Mouse (Mus musculus) heart, adult 18-20 months (tissue): ENCODE measurements around the gene Ccdc88c. TPM values are rescaled to one million over a fixed set of nuclear protein-coding genes. Genes with fewer than 3 reads are reported as not detected.

Experiments
- DNase-seq, 2 experiments: peaks; one replicate each; pipeline ENCODE4 v3.0.0; 2021 to 2022; ENCODE audit warnings: mixed read lengths in 1 of 2
- microRNA-seq, 2 experiments: library from miRNA; unstranded; fragments of <30 nt; microRNA quantifications; one replicate each; pipeline ENCODE4 v1.2.0; 2022
- total RNA-seq, 2 experiments: library from RNA; stranded (reverse); gene quantifications; 2 replicates each; pipeline ENCODE4 v1.2.3; 2021

Gene Ccdc88c
- total RNA-seq, 2 experiments from 2014 or later, result 3.6 to 4.0 TPM

- DNase-seq, result peak in 1 of 2 experiments; percentile 41
Observed at GRCm38 (mm10) chr12:100883168-100883567, 145.7 kb downstream of the Ccdc88c start.

- DNase-seq, result peak in 1 of 2 experiments; percentile 22
Observed at GRCm38 (mm10) chr12:100878556-100878955, 150.3 kb downstream of the Ccdc88c start.

- DNase-seq, result no peak
Observed at GRCm38 (mm10) chr12:100877936-100878335, 150.9 kb downstream of the Ccdc88c start.

GRCm38 (mm10) chr12:100875960-100876359 is 152.9 kb downstream of the Ccdc88c start:
- DNase-seq, result no peak

GRCm38 (mm10) chr12:100875553-100875952 is 153.3 kb downstream of the Ccdc88c start:
- no peak for DNase-seq

GRCm38 (mm10) chr12:100873612-100874011 is 155.2 kb downstream of the Ccdc88c start:
- no peak for DNase-seq

- no peak for DNase-seq
Observed at GRCm38 (mm10) chr12:100871841-100872240, 157.0 kb downstream of the Ccdc88c start.

GRCm38 (mm10) chr12:100871234-100871633 is 157.6 kb downstream of the Ccdc88c start:
- no peak for DNase-seq

GRCm38 (mm10) chr12:100868049-100868622 is 160.7 kb downstream of the Ccdc88c start:
- no peak for DNase-seq

- DNase-seq, result no peak
Observed at GRCm38 (mm10) chr12:100867097-100867496, 161.8 kb downstream of the Ccdc88c start.

- no peak for DNase-seq
Observed at GRCm38 (mm10) chr12:100865509-100866078, 163.3 kb downstream of the Ccdc88c start.

GRCm38 (mm10) chr12:100865072-100865471 is 163.8 kb downstream of the Ccdc88c start:
- no peak for DNase-seq

GRCm38 (mm10) chr12:100862856-100863446 is 165.9 kb downstream of the Ccdc88c start:
- no peak for DNase-seq

- DNase-seq, result no peak
Observed at GRCm38 (mm10) chr12:100862272-100862671, 166.6 kb downstream of the Ccdc88c start.

Small RNA genes within 50 kb of the gene (microRNA-seq; reads per million reads assigned to microRNA genes)
- 0 to 0.38 reads per million in 2 experiments for gene Mir1190

Other genes starting within 250 kb of the Ccdc88c start
- 10 to 100 TPM; 50.6 to 61.7 TPM for gene Dglucy, start 250.0 kb downstream of the Ccdc88c start, total RNA-seq
- 1 to 10 TPM in 1 of 2 experiments, under 1 TPM in 1; 0.45 to 1.5 TPM for gene Gpr68, start 120.9 kb downstream of the Ccdc88c start, total RNA-seq
- gene Ppp4r3a, start 54.6 kb upstream of the Ccdc88c start, total RNA-seq, result 10 to 100 TPM; 21.1 to 23.0 TPM